Mouse (Mus musculus): ENCODE measurements at regions not wholly inside any gene's neighbourhood (a gene's known extent, or its start where the extent isn't known, plus 50 kb on each side); places are given as distances from the start of the nearest gene placed in this dataset.

DNA sequence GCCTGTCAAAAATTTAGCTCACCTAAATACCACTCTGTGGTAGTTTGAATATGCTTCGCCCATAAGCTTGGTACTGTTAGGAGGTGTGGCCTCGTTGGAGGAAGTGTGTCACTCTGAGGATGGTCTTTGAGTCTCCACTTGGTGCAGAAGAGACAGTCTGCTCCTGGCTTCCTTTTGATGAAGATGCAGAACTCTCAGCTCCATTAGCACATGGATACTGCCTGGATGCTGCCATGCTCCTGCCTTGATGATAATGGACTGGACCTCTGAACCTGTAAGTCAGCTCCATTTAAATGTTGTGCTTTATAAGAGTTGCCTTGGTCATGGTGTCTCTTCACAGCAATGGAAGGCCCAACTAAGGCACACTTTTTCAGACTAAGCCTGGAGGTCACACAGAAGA is 56.9 kb upstream of the Pik3r1 start:
- no peak for DNase-seq (ENCODE audit: extremely low read depth, insufficient read length, low spot score)

DNA sequence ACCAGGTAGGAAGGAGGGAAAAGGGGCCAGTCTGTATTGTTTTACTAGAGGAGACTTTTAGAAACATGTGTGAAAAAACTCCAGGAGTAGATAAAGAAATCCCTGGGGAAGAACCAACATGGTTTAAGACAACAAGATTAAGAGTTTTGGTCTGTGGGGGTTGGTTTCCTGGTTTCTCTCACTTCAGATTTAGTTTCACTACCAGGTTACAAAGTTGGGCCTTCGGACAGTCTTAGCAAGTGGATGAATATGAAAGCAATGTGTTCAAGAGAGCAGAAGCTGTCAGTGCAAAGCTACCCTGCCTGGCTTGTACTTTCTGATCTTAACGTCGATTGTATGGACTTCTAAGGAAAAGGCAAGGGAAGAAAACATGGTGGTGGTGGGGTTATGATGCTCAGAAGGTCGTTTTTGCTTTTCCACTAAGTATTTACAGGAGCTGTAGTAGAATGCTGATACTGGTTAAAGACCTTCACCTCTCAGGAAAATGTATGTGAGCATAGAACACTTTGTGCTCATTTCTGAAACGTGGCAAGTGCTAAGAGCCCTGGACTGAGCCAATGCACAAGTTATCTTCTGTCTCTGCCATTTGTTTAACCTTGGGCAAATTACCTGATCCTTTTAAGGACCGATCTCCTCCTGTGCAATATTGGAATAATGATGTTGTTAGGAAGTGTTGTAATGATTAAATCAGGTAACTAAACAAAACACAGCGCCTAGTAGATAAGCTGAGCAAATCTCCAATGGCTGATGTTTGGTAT is 64.0 kb upstream of the Pik3r1 start:
- no peak for DNase-seq (ENCODE audit: extremely low read depth, insufficient read length, low spot score)

DNA sequence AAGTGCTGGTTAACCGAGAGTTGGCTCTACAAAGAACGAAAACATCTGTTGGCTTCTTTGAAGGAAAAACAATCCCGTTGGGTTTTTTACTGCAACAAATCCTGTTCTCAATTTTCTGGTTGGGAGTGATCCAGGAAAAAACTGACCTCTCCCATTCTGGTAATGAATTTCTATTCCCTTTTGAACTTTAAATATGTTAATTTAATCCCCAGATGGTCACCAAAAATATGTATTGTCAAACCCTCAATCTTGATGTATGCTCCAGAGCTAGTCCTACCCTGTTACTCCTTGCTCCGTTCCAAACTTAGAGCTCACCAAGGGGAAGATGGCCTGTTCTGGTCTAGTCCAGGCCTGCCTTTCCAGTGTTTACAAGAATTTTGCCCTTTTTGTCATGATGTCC is 66.5 kb upstream of the Pik3r1 start:
- DNase-seq (ENCODE audit: extremely low read depth, insufficient read length, low spot score): no peak

DNA sequence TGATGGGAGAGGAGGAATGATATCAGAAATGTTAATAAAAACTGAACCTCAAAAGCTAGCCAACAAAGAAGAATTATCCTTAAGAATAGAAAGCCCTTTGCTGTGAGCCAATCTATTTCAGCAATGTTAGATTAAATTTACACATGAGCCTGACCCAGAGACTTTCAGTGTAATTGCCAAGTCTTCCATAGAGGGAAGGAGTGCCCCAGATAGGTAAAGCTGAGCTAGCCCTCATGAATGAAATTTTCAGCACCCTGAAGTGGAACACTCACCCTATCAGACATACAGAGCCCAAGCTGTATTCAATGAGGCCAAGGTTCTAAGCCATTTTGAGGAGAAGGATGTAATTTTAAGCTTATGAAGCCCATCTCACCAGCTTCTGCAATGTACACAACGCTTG is 69.0 kb upstream of the Pik3r1 start:
- no peak for DNase-seq (ENCODE audit: extremely low read depth, insufficient read length, low spot score)

DNA sequence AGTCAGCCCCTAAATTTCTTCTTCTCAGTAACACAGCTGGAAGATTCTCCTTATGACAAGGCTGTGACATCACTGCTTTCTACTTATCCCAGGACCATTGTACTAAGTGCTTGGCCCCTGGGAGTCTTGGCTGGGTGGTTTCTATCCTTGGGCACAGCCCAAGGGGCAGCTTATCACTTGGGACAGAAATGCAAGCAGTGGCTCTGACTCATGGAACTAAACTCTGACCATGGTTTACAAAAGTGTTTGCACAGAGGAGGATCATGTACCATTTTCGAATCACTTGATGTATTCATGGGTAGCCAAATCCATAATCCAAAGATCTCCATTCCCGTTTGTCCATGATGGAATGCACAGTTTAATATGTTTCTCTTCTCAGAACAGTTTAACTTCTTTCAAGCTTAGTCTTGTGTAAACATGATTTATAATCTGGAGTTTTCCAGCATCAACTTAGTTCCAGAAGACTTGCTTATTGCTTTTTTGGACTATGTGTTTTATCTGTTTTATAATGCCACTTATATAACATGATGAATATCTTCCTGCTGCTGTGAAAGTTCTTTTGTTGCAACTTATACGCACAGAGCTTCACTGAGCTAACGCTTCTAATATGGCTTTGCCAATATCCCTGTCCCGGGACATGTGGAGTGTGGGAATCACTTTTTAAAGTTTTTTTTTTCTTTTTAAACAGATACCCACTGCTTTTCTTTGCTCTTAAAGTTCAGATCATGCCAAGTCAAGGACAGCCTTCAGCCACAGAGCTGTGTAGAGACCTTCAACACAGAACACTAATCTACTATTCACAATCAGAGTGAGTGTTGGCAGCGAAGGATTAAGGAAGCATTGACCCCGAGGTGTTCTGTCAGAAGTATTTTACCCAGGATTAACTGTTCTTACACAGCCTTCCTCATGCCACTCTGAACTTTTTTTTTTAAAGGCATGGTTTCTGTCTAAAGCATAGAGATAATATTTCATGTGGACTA is 76.7 kb upstream of the Pik3r1 start:
- DNase-seq (ENCODE audit: extremely low read depth, insufficient read length, low spot score): no peak

DNA sequence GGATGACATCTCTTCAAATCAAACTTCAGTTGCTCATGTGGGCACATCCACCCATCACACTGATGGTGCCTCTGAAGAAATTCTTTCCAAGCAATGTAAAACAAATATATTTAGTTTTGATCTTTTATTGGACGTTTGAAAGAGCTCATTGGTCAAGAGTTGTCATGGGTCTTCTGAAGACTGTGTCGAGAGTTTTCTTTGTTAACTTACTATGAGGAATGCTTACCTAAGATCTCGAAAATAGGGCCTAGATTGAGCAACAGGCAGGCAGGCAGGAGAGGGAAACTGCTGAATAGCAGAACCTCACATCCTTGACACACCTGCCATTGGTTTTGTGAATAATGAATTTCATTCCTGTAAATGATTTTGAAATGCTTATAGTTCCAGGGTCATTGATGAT is 78.0 kb upstream of the Pik3r1 start:
- no peak for DNase-seq (ENCODE audit: extremely low read depth, insufficient read length, low spot score)

DNA sequence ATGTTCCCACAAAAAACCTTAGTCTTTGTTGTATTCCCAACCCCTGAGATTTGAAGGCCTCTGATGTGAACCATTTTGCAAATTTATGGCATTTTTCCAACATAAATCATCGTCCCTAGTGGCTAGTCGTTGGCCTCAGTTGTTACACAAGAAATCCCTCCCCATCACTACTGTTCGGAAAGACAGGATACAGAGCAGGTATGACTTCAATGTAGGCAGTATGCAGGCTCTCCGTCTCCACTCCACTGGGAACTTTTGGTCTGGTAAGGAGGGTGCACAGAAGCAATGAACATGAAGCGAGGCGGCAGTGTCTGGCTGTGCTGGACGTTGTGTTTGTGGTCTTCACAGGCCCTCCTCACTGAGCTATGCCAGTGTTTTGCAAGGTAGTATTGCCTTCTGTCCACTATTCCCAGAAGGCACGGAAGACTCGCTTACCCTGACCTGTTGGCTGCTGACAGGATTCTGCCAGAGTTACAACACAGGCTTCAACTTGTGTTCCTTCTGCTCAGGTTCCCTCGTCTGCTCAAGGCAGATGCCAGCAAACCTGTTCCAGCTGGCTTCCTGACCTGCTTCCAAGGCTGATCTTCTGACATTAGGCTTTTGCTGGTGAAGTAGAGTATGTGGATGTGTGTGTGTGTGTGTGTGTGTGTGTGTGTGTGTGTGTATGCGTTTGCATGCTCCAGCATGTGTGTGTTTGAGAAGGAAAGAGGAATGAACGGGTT is 80.0 kb upstream of the Pik3r1 start:
- DNase-seq (ENCODE audit: extremely low read depth, insufficient read length, low spot score): no peak

DNA sequence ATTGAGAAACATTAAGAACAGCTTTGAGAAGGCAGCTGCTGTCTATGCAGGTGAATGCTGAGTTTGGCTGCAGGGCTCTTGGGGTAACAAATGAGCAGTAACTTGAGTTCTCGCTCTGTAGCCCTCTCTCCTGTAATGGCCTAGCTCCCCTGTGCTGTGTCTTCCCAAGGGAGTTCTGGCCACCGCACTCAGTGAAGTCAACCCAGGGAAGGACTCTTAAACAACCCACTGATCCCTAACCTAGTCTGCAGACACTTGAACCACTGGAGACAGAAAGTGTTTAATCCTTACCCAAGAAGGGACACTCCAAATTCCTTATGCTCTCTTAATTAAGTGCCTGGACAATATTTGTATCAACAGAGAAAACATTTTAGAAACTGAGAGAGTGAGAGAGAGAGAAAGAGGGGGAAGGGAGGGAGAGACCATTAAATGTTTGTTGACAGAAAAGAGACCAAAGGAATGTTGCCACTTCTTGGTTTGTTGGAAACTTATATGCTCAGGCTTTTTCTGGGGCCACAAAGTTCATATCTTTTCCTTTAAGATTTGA is 80.7 kb upstream of the Pik3r1 start:
- no peak for DNase-seq (ENCODE audit: extremely low read depth, insufficient read length, low spot score)

DNA sequence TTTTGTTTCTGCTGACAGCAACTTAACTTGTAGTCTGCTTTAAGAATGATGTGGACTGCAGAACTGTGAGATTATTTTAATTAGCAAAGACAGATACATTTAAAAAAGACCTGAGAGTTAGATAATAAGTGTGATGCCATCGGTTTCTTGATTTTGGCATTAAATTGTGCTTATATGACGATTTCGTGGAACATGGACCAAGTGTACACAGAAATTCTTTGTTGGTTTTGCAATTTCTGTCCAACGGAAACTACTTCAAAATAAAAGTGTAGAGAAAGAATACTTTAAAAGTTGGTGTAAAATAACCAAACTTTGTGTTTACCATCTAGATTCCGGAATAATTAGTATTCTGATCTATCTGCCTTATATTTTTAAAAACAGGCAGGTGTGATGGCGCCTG is 81.4 kb upstream of the Pik3r1 start:
- DNase-seq (ENCODE audit: extremely low read depth, insufficient read length, low spot score): no peak

DNA sequence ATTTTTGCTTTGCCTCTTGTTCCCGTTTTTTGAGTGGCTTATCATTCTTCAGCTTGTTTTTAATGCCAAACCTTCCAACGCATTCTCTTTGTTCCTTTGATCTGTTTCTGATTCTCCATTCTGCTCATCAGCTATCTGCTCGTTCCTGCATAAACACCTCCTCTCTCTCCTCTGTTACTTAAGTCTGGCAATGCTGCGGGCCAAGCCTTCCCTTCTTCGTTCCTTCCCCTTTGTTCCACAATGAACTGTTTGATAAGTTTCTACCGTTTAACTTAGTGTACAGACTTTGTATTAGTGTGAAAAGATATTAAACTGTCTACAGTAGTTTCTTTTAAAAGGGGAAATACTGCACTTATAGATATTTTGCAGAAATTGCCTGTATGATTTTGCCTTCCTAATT is 83.3 kb upstream of the Pik3r1 start:
- DNase-seq (ENCODE audit: extremely low read depth, insufficient read length, low spot score): no peak

DNA sequence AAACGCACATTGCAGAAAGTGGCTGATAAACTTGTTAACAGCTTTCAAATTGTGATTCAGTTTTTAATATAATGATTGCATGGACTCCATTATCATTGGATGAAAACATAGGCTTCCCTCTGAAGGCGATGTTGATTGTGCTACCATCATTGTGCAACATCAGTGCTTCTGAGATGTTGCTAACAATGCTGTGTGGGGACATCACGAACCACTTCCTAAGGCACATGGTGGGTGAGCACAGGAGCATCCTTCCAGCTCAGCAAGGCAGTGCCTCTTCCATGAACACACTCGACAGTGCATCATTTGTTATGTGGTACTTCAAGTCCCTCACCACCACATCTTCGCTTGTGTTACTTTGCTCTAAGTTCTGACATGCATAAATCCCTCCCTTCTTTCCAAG is 84.9 kb upstream of the Pik3r1 start:
- no peak for DNase-seq (ENCODE audit: extremely low read depth, insufficient read length, low spot score)

DNA sequence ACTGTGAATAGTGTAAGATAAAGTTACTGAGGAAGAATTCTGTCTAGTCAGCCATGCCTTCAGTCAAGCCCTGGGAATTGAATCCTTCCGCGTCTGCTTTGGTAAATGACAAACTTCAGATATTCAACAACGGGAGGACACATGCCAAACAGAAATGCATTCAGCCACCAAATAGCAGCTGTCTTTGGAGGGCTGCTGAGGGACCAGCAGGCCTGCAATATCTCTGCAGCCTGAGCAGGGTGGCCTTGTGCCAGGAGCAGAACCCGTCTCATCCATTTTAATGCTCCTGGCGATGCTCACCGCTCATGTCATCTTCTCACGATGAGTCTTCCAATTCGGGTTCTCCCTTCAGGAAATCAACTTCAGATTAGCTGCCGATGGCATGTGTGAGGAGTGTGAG is 87.1 kb upstream of the Pik3r1 start:
- DNase-seq (ENCODE audit: extremely low read depth, insufficient read length, low spot score): no peak

DNA sequence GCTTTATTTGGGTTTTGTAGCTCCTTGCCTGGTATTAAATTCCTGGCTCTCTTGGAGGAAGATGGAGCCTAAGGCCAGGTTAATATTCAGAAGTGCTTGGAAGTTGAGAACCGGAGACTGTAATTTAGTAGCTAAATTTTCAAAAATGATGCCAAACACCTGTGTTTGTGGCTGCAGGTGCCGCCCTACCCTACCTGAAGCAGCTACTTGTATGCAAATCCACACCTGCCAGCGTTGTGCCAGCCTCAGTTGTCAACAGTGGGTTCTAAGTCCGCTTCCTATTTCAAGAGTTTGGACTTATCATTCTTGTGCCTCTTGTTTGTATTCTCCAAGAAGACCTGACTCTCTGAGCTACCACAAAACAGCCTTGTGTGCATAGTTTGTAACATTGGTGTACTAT is 92.7 kb upstream of the Pik3r1 start:
- DNase-seq (ENCODE audit: extremely low read depth, insufficient read length, low spot score): no peak

DNA sequence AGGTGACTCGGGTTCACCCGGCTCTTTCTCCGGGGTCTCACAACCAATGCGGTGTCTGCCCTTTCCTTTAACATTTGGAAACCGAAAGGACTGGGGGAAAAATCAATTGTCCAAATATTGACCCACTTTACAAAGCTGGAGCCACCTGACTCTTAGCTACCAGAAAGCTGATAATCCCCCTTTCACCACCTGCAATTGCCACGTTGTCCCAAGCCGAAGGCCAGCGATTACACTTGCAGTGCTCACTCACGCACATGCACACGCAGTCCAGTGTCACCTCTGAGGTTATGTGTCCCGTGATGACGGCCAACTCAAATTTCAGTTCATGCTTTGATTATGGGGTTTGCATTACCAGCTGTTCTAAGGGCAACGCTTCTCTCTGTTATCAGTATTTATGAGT is 94.0 kb upstream of the Pik3r1 start:
- no peak for DNase-seq (ENCODE audit: extremely low read depth, insufficient read length, low spot score)

DNA sequence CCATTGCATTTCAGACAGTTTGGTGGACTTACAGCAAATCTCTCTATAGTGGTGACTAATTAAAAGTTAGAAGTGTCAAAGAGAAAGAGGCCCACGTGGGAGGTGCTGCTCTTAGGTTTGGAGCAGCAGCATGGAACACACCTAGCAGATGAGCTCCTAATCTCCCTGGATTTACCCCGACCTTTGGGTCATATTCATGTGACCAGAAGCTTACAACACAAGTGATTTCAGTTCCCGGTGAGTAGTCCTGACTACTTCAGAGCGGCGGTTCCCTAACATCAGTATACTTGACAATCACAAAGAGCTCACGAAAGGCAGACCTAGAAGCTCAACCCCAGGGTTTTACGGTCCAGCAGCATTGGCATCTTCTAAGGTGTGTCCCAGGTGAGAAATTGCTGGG is 95.0 kb upstream of the Pik3r1 start:
- DNase-seq (ENCODE audit: extremely low read depth, insufficient read length, low spot score): no peak

DNA sequence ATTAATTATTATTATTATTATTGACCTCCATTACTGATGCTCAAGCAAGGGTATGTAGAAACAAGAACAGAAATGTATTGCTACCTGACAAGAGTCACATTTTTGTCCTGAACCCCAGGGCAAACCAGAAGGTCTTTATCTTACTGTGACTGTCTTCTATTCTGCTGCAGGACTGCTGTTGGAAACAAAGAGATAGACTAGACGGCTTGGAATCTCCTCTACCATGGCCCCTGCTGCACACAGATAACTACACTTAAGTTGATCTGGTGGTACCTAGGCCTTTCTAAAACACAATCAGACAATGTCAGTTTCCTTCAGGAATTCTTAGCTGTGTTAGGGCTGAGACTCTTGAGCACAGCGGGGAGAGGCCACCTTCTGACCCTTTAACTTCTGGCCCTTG is 95.6 kb upstream of the Pik3r1 start:
- DNase-seq (ENCODE audit: extremely low read depth, insufficient read length, low spot score): no peak

DNA sequence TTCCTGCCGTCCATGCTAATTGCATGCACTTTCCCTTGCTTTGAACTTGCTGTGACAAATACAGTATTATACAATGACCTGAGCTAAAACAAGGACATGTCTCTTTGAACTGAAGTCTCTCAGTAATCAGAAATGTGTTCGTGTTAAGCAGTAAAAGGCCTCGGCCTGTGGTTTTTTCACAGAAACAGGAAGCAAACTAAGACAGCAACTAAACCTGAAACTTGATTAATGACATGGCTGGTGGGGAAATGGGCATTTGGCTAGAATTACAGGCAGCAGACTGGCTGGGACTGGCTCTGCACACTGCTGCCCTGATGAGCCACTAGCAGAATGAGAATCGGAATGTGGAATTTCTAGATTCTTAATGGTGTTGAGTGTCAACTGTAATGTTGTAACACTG is 98.8 kb upstream of the Pik3r1 start:
- DNase-seq (ENCODE audit: extremely low read depth, insufficient read length, low spot score): no peak

DNA sequence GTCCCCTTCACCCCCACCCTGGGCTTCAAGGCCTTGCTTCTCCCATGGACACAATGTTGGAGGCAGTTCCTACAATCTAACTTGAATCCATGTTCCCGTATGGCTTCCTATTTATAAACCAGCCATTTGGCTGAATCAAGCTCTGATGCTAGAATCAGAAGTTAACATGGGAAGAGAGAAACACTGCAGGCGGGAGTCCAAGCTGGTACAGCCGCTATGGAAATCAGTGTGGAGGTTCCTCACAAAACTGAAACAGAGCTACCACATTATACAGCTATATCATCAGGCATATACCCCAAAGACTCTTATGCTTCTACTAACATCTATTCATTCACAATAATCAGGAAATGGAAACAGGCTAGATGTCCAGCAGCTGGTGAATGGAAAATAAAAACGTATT is 106.7 kb upstream of the Pik3r1 start:
- DNase-seq (ENCODE audit: extremely low read depth, insufficient read length, low spot score): no peak

DNA sequence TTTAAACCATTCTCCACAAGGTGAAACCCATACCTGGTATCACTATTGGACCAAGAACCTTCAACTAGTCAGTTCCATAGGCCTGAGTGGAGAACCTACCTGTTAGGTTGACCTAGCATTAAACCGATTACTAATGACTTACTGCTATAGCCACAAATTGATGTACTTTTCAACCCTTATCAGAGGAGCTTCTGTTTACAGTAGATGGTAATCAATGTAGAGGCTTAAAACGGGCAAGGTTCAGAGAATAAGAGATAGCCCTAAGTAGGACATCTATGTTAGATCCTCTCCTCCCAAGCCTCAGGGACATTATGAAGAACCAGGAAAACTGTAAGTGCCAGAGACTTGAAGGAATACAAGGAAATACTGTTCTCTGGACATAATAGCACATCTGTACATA is 108.1 kb upstream of the Pik3r1 start:
- no peak for DNase-seq (ENCODE audit: extremely low read depth, insufficient read length, low spot score)

DNA sequence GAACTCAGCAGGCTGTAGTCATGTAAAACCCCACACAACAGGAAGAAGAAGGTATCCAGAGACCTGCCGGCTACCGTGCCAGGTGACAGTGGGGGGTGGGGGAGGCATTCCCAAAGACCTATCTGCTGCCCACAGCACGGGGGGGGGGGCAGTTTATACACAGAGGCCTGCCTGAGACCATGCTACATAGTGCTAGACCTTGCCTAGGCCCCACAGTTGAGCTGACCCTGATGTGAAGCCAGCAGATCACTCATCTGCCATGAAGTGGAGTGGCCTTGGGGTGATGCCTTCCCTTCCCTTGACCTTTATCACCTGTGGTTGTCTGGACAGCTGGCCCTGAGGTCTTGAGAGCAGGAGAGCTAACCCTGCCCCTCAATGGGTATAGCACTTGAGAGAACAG is 108.6 kb upstream of the Pik3r1 start:
- no peak for DNase-seq (ENCODE audit: extremely low read depth, insufficient read length, low spot score)

DNA sequence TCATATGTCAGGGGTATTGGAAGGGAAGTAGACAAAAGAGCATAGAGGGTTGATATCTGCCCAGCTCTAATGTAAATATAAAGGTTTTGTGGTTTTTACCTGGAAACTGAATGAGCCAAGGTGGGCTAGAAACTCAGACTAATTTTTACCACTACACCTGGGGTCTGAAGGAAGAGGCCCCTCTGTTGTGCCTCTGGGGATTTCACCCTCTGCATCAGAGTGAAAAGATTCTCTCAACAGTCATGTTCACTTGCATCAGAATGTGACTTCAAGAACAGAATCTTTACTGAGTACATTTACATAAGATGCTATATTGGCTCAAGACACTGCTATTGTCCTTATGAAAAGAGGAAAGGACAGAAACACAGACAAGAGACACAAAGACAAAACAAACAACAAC is 110.2 kb upstream of the Pik3r1 start:
- DNase-seq (ENCODE audit: extremely low read depth, insufficient read length, low spot score): no peak

Data from 3134 (cell line).